Mouse (Mus musculus): ENCODE data around the gene Pbx1. TPM values are rescaled to one million over a fixed set of nuclear protein-coding genes. Genes with fewer than 3 reads are reported as not detected.
A peak's percentile ranks its signal among the peaks of the same experiment; 100 is the strongest.

The Pbx1 gene
- total and polyA plus RNA-seq, 2 experiments from 2014 or later, result 37.6 to 44.4 TPM

DNA sequence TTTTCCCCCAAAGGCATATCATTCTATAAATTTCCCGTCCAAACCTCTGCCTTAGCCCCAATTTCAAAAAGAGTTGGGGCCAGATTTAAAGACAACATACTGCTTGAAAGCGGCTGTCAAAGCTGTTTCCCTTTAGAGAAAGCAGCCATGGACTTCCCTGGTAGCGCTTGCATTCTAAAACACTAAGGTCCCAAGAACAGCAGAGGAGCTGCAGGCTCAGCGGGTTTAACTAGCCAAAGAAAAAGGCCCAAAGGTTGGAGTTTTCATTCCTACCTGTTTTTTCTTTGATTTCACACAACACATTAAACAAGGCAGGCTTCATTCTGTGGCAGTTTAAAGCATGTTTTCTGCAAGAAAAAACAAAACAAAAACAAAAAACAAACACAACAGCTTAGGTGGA lies 4.5 kb downstream of the Pbx1 start:
- peak overlapping the region; percentile 54 for H3K27ac ChIP-seq
- peak; percentile 39 for DNase-seq (ENCODE audit: low spot score)
- no peaks in the 10 kb centered on the region; the same call in 1 of the 2 replicates for H3K36me3 ChIP-seq (ENCODE audit: insufficient read depth, low read length)
- no peak for ATAC-seq
- H3K9ac ChIP-seq (replicated peaks; ENCODE audit: low read length), result peak overlapping the region; percentile 50
- peak overlapping the region; percentile 73 for H3K4me2 ChIP-seq (ENCODE audit: low read depth, low read length)
- no peak for TF ChIP-seq CTCF (IDR thresholded peaks at IDR 0.05; ENCODE audit: low read depth)
- no peaks in the 10 kb centered on the region for H3K27me3 ChIP-seq (ENCODE audit: insufficient read depth, low read length)
- H3K9me3 ChIP-seq (ENCODE audit: low read length), result no peaks in the 10 kb centered on the region
- peaks cover 10% of the 10 kb centered on the region for H3K4me1 ChIP-seq (ENCODE audit: insufficient read depth, low read length)
- H3K4me3 ChIP-seq (ENCODE audit: low read length), result peak overlapping the region; percentile 91
- WGBS, result 14% methylated on average over 4 of the region's 4 CpGs

- H3K27ac ChIP-seq, result peak overlapping the region; percentile 54; the same call in 1 of the 2 replicates
- peak overlapping the region; percentile 50 for H3K9ac ChIP-seq (replicated peaks; ENCODE audit: low read length)
- peaks cover 6% of the 10 kb centered on the region; the same call in 1 of the 2 replicates for H3K36me3 ChIP-seq (ENCODE audit: insufficient read depth, low read length)
- ATAC-seq, result no peak
- DNase-seq (ENCODE audit: low spot score), result no peak
- H3K27me3 ChIP-seq (ENCODE audit: insufficient read depth, low read length), result no peaks in the 10 kb centered on the region
- peak overlapping the region; percentile 73 for H3K4me2 ChIP-seq (ENCODE audit: low read depth, low read length)
- no peak for TF ChIP-seq CTCF (IDR thresholded peaks at IDR 0.05; ENCODE audit: low read depth)
- H3K9me3 ChIP-seq (ENCODE audit: low read length), result no peaks in the 10 kb centered on the region
- peaks cover 10% of the 10 kb centered on the region for H3K4me1 ChIP-seq (ENCODE audit: insufficient read depth, low read length)
- H3K4me3 ChIP-seq (ENCODE audit: low read length), result peak overlapping the region; percentile 91
- 40% methylated on average over 9 of the region's 9 CpGs for WGBS
Measured at GRCm38 (mm10) chr1:168426900-168427299, 5.2 kb downstream of the Pbx1 start.

- Histone ChIP-seq H3K9me3 (ENCODE audit: low read length) (no peaks in the 10 kb centered on the region), H3K9ac (replicated peaks; ENCODE audit: low read length) (no peak overlapping the region), H3K27ac (no peak overlapping the region), H3K4me3 (ENCODE audit: low read length) (peak overlapping the region; percentile 91), H3K4me1 (ENCODE audit: insufficient read depth, low read length) (peaks cover 10% of the 10 kb centered on the region), H3K27me3 (ENCODE audit: insufficient read depth, low read length) (no peaks in the 10 kb centered on the region), H3K4me2 (ENCODE audit: low read depth, low read length) (peak overlapping the region; percentile 73), H3K36me3 (ENCODE audit: insufficient read depth, low read length) (peaks cover 6% of the 10 kb centered on the region; the same call in 1 of the 2 replicates)
- ATAC-seq (no peak), DNase-seq (ENCODE audit: low spot score) (peak; percentile 16)
- WGBS, result 44% methylated on average over 7 of the region's 7 CpGs
- TF ChIP-seq CTCF (IDR thresholded peaks at IDR 0.05; ENCODE audit: low read depth), result no peak
Measured at GRCm38 (mm10) chr1:168426281-168426680, 5.8 kb downstream of the Pbx1 start.

GRCm38 (mm10) chr1:168425017-168425705 lies 6.9 kb downstream of the Pbx1 start:
- H3K9ac ChIP-seq (replicated peaks; ENCODE audit: low read length), result no peak overlapping the region
- H3K4me1 ChIP-seq (ENCODE audit: insufficient read depth, low read length), result peaks cover 10% of the 10 kb centered on the region
- H3K27ac ChIP-seq, result no peak overlapping the region
- no peak for DNase-seq (ENCODE audit: low spot score)
- WGBS, result 27% methylated on average over 5 of the region's 5 CpGs
- TF ChIP-seq CTCF (IDR thresholded peaks at IDR 0.05; ENCODE audit: low read depth), result no peak
- H3K36me3 ChIP-seq (ENCODE audit: insufficient read depth, low read length), result peaks cover 6% of the 10 kb centered on the region; the same call in 1 of the 2 replicates
- no peaks in the 10 kb centered on the region for H3K9me3 ChIP-seq (ENCODE audit: low read length)
- no peaks in the 10 kb centered on the region for H3K27me3 ChIP-seq (ENCODE audit: insufficient read depth, low read length)
- peak overlapping the region; percentile 73 for H3K4me2 ChIP-seq (ENCODE audit: low read depth, low read length)
- ATAC-seq, result no peak
- peak overlapping the region; percentile 91 for H3K4me3 ChIP-seq (ENCODE audit: low read length)

- Histone ChIP-seq H3K4me3 (ENCODE audit: low read length) (no peak overlapping the region), H3K9ac (replicated peaks; ENCODE audit: low read length) (0 out of 2 replicates have a peak overlapping the region, but pooled peaks have one; percentile 18), H3K27ac (no peak overlapping the region), H3K36me3 (ENCODE audit: insufficient read depth, low read length) (peaks cover 6% of the 10 kb centered on the region; the same call in 1 of the 2 replicates), H3K9me3 (ENCODE audit: low read length) (no peaks in the 10 kb centered on the region), H3K27me3 (ENCODE audit: insufficient read depth, low read length) (no peaks in the 10 kb centered on the region), H3K4me2 (ENCODE audit: low read depth, low read length) (peak overlapping the region; percentile 27), H3K4me1 (ENCODE audit: insufficient read depth, low read length) (peaks cover 10% of the 10 kb centered on the region)
- WGBS, result 67% methylated on average over 11 of the region's 11 CpGs
- DNase-seq (ENCODE audit: low spot score), result no peak
- TF ChIP-seq CTCF (IDR thresholded peaks at IDR 0.05; ENCODE audit: low read depth), result no peak
- ATAC-seq, result no peak
Measured at GRCm38 (mm10) chr1:168423389-168423930, 8.6 kb downstream of the Pbx1 start.

- Histone ChIP-seq H3K36me3 (ENCODE audit: insufficient read depth, low read length) (peaks cover 6% of the 10 kb centered on the region; the same call in 1 of the 2 replicates), H3K9me3 (ENCODE audit: low read length) (no peaks in the 10 kb centered on the region), H3K27ac (no peak overlapping the region), H3K27me3 (ENCODE audit: insufficient read depth, low read length) (no peaks in the 10 kb centered on the region), H3K9ac (replicated peaks; ENCODE audit: low read length) (no peak overlapping the region), H3K4me3 (ENCODE audit: low read length) (no peak overlapping the region), H3K4me1 (ENCODE audit: insufficient read depth, low read length) (peaks cover 16% of the 10 kb centered on the region), H3K4me2 (ENCODE audit: low read depth, low read length) (no peak overlapping the region)
- DNase-seq (ENCODE audit: low spot score) (no peak), ATAC-seq (no peak)
- TF ChIP-seq CTCF (IDR thresholded peaks at IDR 0.05; ENCODE audit: low read depth), result no peak
- 85% methylated on average over 9 of the region's 9 CpGs for WGBS
Measured at GRCm38 (mm10) chr1:168418903-168419302, 13.2 kb downstream of the Pbx1 start.
